Mouse (Mus musculus) myocyte (in vitro differentiated cells): ENCODE results near the gene Aco2. TPM values are rescaled to one million over a fixed set of nuclear protein-coding genes. Genes with fewer than 3 reads are reported as not detected.

Experiments
- H3K27me3 ChIP-seq: one replicate; pipeline ENCODE4 v1.6.1; 2011; ENCODE audit not compliant: control insufficient read depth, insufficient read depth, insufficient read length
- H3K36me3 ChIP-seq: one replicate; pipeline ENCODE4 v1.6.1; 2011; ENCODE audit not compliant: control insufficient read depth, insufficient read depth
- H3K4me2 ChIP-seq: one replicate; pipeline ENCODE4 v1.6.1; 2011; ENCODE audit warnings: low read depth, control low read depth
- H3K4me3 ChIP-seq: one replicate; pipeline ENCODE4 v1.5.1; 2011; ENCODE audit warnings: mild to moderate bottlenecking, control low read depth, moderate library complexity
- H3K79me2 ChIP-seq: one replicate; pipeline ENCODE4 v1.6.1; 2011; ENCODE audit not compliant: control insufficient read depth, insufficient read depth
- H3ac ChIP-seq: one replicate; pipeline ENCODE4 v1.6.1; 2011; ENCODE audit not compliant: control insufficient read depth, insufficient read length
- CEBPB ChIP-seq: IDR thresholded peaks from 2 replicates; pipeline ENCODE4 v1.6.1; 2011; ENCODE audit warnings: mild to moderate bottlenecking, moderate library complexity; ENCODE audit not compliant: poor library complexity, insufficient read depth, severe bottlenecking
- E2F4 ChIP-seq: IDR thresholded peaks from one replicate; pipeline ENCODE4 v1.6.1; 2011; ENCODE audit warnings: mild to moderate bottlenecking, control low read depth, moderate library complexity; ENCODE audit not compliant: insufficient read depth
- MAX ChIP-seq: IDR thresholded peaks from one replicate; pipeline ENCODE4 v1.6.1; 2011; ENCODE audit warnings: low read depth, mild to moderate bottlenecking, control low read depth
- MYOD1 ChIP-seq, 3 experiments: IDR thresholded peaks; one replicate each; pipeline ENCODE4 v1.6.1; 2011; ENCODE audit warnings: control low read depth in 2 of 3, low read depth in 2 of 3, mild to moderate bottlenecking in 2 of 3, moderate library complexity in 1 of 3; ENCODE audit not compliant: insufficient read length in 2 of 3, control insufficient read depth in 1 of 3
- MYOG ChIP-seq, 3 experiments: IDR thresholded peaks; one replicate each; pipeline ENCODE4 v1.6.1; 2011; ENCODE audit warnings: control low read depth in 2 of 3, low read depth in 2 of 3, mild to moderate bottlenecking in 2 of 3; ENCODE audit not compliant: insufficient read length in 2 of 3, control insufficient read depth in 1 of 3, insufficient read depth in 1 of 3
- POLR2A ChIP-seq: IDR thresholded peaks from one replicate; pipeline ENCODE4 v1.6.1; 2011; ENCODE audit warnings: low read depth, mild to moderate bottlenecking, control low read depth, moderate library complexity; ENCODE audit not compliant: insufficient read length
- POLR2AphosphoS2 ChIP-seq: IDR thresholded peaks from one replicate; pipeline ENCODE4 v1.6.1; 2011; ENCODE audit warnings: low read depth, control low read depth; ENCODE audit not compliant: insufficient read length
- REST ChIP-seq: IDR thresholded peaks from one replicate; pipeline ENCODE4 v1.6.1; 2011; ENCODE audit warnings: mild to moderate bottlenecking, control low read depth, moderate library complexity; ENCODE audit not compliant: insufficient read depth, insufficient read length
- SRF ChIP-seq: IDR thresholded peaks from one replicate; pipeline ENCODE4 v1.6.1; 2011; ENCODE audit warnings: low read depth; ENCODE audit not compliant: control insufficient read depth, insufficient read length
- TCF12 ChIP-seq: IDR thresholded peaks from one replicate; pipeline ENCODE4 v1.6.1; 2011; ENCODE audit warnings: mild to moderate bottlenecking, control low read depth; ENCODE audit not compliant: poor library complexity, insufficient read depth, severe bottlenecking
- TCF3 ChIP-seq: IDR thresholded peaks from one replicate; pipeline ENCODE4 v1.6.1; 2011; ENCODE audit warnings: low read depth, control low read depth; ENCODE audit not compliant: insufficient read length
- USF1 ChIP-seq: IDR thresholded peaks from one replicate; pipeline ENCODE4 v1.6.1; 2011; ENCODE audit warnings: low read depth, mild to moderate bottlenecking, control low read depth, moderate library complexity
- polyA plus RNA-seq: library from polyadenylated mRNA; unstranded; fragments of >200 nt; fragmentation: generic; extraction: Trizol; gene quantifications from one replicate; pipeline ENCODE4 v1.2.1, GENCODE M21; 2012; ENCODE audit warnings: missing spikeins

Gene Aco2
- polyA plus RNA-seq, 1 experiment = 666 TPM

- Histone ChIP-seq H3K4me3 (no peak overlapping the region), H3K4me2 (no peak overlapping the region), H3K79me2 (no peaks in the 10 kb centered on the region), H3K36me3 (no peaks in the 10 kb centered on the region), H3K27me3 (no peaks in the 10 kb centered on the region), H3ac (no peak overlapping the region)
- no peak for TF ChIP-seq MAX
- no peak for TF ChIP-seq MYOG (IDR thresholded peaks at IDR 0.05; ENCODE audit: control insufficient read depth in 1 of 3, insufficient read depth in 1 of 3, insufficient read length in 2 of 3, low read depth in 2 of 3)
- no peak for TF ChIP-seq E2F4
- no peak for TF ChIP-seq TCF3
- TF ChIP-seq REST = no peak
- no peak for TF ChIP-seq CEBPB
- no peak for TF ChIP-seq SRF
- no peak for TF ChIP-seq USF1
- TF ChIP-seq POLR2AphosphoS2 = no peak
- no peak for TF ChIP-seq MYOD1 (IDR thresholded peaks at IDR 0.05; ENCODE audit: control insufficient read depth in 1 of 3, insufficient read length in 2 of 3, low read depth in 2 of 3)
These were observed 33.4 kb upstream of the Aco2 start for GRCm38 (mm10) chr15:81838554-81839235.

GRCm38 (mm10) chr15:81839634-81840033, 32.5 kb upstream of the Aco2 start:
- H3K4me3 ChIP-seq = no peak overlapping the region
- no peaks in the 10 kb centered on the region for H3K27me3 ChIP-seq
- no peaks in the 10 kb centered on the region for H3K79me2 ChIP-seq
- no peaks in the 10 kb centered on the region for H3K36me3 ChIP-seq
- peak overlapping the region; percentile 31 for H3K4me2 ChIP-seq
- TF ChIP-seq MYOD1 (IDR thresholded peaks at IDR 0.05; ENCODE audit: control insufficient read depth in 1 of 3, insufficient read length in 2 of 3, low read depth in 2 of 3) (no peak), CEBPB (no peak), TCF12 (no peak), USF1 (no peak), SRF (no peak), E2F4 (no peak), POLR2A (no peak), TCF3 (no peak), POLR2AphosphoS2 (no peak), REST (no peak), MYOG (IDR thresholded peaks at IDR 0.05; ENCODE audit: control insufficient read depth in 1 of 3, insufficient read depth in 1 of 3, insufficient read length in 2 of 3, low read depth in 2 of 3) (no peak), MAX (no peak)
- no peak overlapping the region for H3ac ChIP-seq

GRCm38 (mm10) chr15:81840306-81840705, 31.8 kb upstream of the Aco2 start:
- no peak overlapping the region for H3K4me3 ChIP-seq
- TF ChIP-seq MYOD1 (IDR thresholded peaks at IDR 0.05; ENCODE audit: control insufficient read depth in 1 of 3, insufficient read length in 2 of 3, low read depth in 2 of 3) = no peak
- TF ChIP-seq USF1 = no peak
- no peak for TF ChIP-seq POLR2AphosphoS2
- no peak for TF ChIP-seq E2F4
- no peak for TF ChIP-seq TCF3
- TF ChIP-seq CEBPB = no peak
- no peak for TF ChIP-seq SRF
- TF ChIP-seq MAX = no peak
- TF ChIP-seq POLR2A = no peak
- TF ChIP-seq TCF12 = no peak
- no peak for TF ChIP-seq REST
- TF ChIP-seq MYOG (IDR thresholded peaks at IDR 0.05; ENCODE audit: control insufficient read depth in 1 of 3, insufficient read depth in 1 of 3, insufficient read length in 2 of 3, low read depth in 2 of 3) = no peak
- no peaks in the 10 kb centered on the region for H3K36me3 ChIP-seq
- H3K4me2 ChIP-seq = no peak overlapping the region
- H3K79me2 ChIP-seq = no peaks in the 10 kb centered on the region
- H3K27me3 ChIP-seq = no peaks in the 10 kb centered on the region
- no peak overlapping the region for H3ac ChIP-seq

- Histone ChIP-seq H3K4me2 (no peak overlapping the region), H3K4me3 (no peak overlapping the region), H3K27me3 (no peaks in the 10 kb centered on the region), H3ac (no peak overlapping the region), H3K36me3 (no peaks in the 10 kb centered on the region), H3K79me2 (no peaks in the 10 kb centered on the region)
- TF ChIP-seq MYOG (IDR thresholded peaks at IDR 0.05; ENCODE audit: control insufficient read depth in 1 of 3, insufficient read depth in 1 of 3, insufficient read length in 2 of 3, low read depth in 2 of 3) = no peak
- TF ChIP-seq TCF12 = no peak
- no peak for TF ChIP-seq TCF3
- no peak for TF ChIP-seq POLR2A
- TF ChIP-seq E2F4 = no peak
- no peak for TF ChIP-seq REST
These were observed 29.8 kb upstream of the Aco2 start for GRCm38 (mm10) chr15:81842275-81842674.
